12 mouse cellular contexts compared by ENCODE assay signal in the genomic region with DNA sequence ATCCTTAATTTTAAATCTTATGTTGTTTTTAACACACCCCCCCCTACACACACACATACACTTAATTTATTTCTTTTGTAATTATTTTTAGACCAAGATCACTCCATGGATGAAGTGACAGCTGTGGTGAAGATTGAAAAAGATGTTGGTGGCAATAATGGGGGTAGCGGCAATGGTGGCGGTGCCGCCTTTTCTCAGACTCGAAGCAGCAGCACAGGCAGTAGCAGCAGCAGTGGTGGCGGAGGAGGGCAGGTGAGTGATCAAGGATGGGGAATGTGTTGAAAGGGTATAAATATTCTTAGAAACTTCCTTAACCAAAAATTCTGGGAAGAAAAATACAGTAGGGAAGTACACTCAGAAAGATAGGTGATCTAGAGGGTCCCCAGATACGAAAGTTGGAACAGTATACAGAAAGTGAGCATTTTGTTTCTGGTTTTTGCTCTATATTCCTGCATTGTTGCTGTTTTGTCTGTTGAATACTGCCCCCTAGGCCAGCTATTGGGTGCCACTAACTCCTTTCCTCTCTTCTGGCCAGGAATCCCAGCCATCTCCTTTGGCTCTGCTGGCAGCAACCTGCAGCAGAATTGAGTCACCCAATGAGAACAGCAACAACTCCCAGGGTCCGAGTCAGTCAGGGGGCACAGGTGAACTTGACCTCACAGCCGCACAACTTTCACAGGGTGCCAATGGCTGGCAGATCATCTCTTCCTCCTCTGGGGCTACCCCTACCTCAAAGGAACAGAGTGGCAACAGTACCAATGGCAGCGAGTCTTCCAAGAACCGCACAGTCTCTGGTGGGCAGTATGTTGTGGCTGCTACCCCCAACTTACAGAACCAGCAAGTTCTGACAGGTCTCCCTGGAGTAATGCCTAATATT. TPM values are rescaled to one million over a fixed set of nuclear protein-coding genes. Genes with fewer than 3 reads are reported as not detected.
A peak's percentile ranks its signal among the peaks of the same experiment; 100 is the strongest.
DNase-seq lines count a peak whose midpoint lies in the region; ATAC-seq lines count a peak whose summit lies in the region.
"Had no signal": no experiment of that assay in that cellular context is flagged by ENCODE, and none has a peak within 500 bp of the region (broad histone marks: within the 10 kb centered on the region; RNA-seq: fewer than 3 reads in every experiment).

No protein-coding gene starts in this region.

- peaks cover 46% of the 10 kb centered on the region for H3K36me3 ChIP-seq in heart, embryonic 12.5 days
- peaks cover 53% of the 10 kb centered on the region for H3K36me3 ChIP-seq in midbrain, embryonic 13.5 days
- H3K36me3 ChIP-seq in midbrain, embryonic 11.5 days (ENCODE audit: control insufficient read depth, insufficient read depth, low read length), result peaks cover 40% of the 10 kb centered on the region
- peaks cover 23% of the 10 kb centered on the region for H3K36me3 ChIP-seq in hindbrain, embryonic 16.5 days (ENCODE audit: control insufficient read depth, insufficient read depth, low read length)
- peaks cover 33% of the 10 kb centered on the region for H3K36me3 ChIP-seq in neural tube, embryonic 15.5 days
- peaks cover 44% of the 10 kb centered on the region for H3K36me3 ChIP-seq in kidney, embryonic 16.5 days (ENCODE audit: insufficient read depth, low read length)

- H3K27ac ChIP-seq in heart, embryonic 12.5 days (ENCODE audit: poor library complexity, severe bottlenecking), result no peak overlapping the region
- H3K27ac ChIP-seq in midbrain, embryonic 13.5 days, result no peak overlapping the region
- H3K27ac ChIP-seq in midbrain, embryonic 11.5 days (ENCODE audit: low read depth, low read length), result no peak overlapping the region
- no peak overlapping the region for H3K27ac ChIP-seq in hindbrain, embryonic 16.5 days (ENCODE audit: low read depth, low read length)
- no peak overlapping the region; the same call in 1 of the 2 replicates for H3K27ac ChIP-seq in neural tube, embryonic 15.5 days (replicated peaks)
- H3K27ac ChIP-seq in kidney, embryonic 16.5 days (ENCODE audit: low read length), result no peak overlapping the region

- H3K4me1 ChIP-seq in heart, embryonic 12.5 days (replicated peaks), result peaks cover 37% of the 10 kb centered on the region
- H3K4me1 ChIP-seq in midbrain, embryonic 13.5 days (replicated peaks), result peaks cover 55% of the 10 kb centered on the region
- peaks cover 27% of the 10 kb centered on the region for H3K4me1 ChIP-seq in midbrain, embryonic 11.5 days (ENCODE audit: control insufficient read depth, insufficient read depth, low read length)
- H3K4me1 ChIP-seq in hindbrain, embryonic 16.5 days (ENCODE audit: control insufficient read depth, insufficient read depth, low read depth, low read length), result peaks cover 35% of the 10 kb centered on the region
- H3K4me1 ChIP-seq in neural tube, embryonic 15.5 days, result peaks cover 60% of the 10 kb centered on the region
- H3K4me1 ChIP-seq in kidney, embryonic 16.5 days (ENCODE audit: insufficient read depth, low read length), result peaks cover 46% of the 10 kb centered on the region

- H3K4me3 ChIP-seq in heart, embryonic 12.5 days, result no peak overlapping the region; the same call in 1 of the 2 replicates
- H3K4me3 ChIP-seq in midbrain, embryonic 13.5 days (replicated peaks), result peak overlapping the region; percentile 94
- no peak overlapping the region for H3K4me3 ChIP-seq in midbrain, embryonic 11.5 days (ENCODE audit: low read depth, low read length)
- no peak overlapping the region for H3K4me3 ChIP-seq in hindbrain, embryonic 16.5 days (ENCODE audit: low read length)
- no peak overlapping the region for H3K4me3 ChIP-seq in neural tube, embryonic 15.5 days (replicated peaks)
- no peak overlapping the region for H3K4me3 ChIP-seq in kidney, embryonic 16.5 days (ENCODE audit: low read length)

- 94% methylated on average over 10 of the region's 10 CpGs for WGBS in heart, embryonic 12.5 days
- WGBS in midbrain, embryonic 13.5 days, result 94% methylated on average over 10 of the region's 10 CpGs
- 92% methylated on average over 10 of the region's 10 CpGs for WGBS in midbrain, embryonic 11.5 days
- WGBS in hindbrain, embryonic 16.5 days, result 91% methylated on average over 10 of the region's 10 CpGs
- 93% methylated on average over 10 of the region's 10 CpGs for WGBS in neural tube, embryonic 15.5 days
- 93% methylated on average over 10 of the region's 10 CpGs for WGBS in kidney, embryonic 16.5 days

- ATAC-seq in heart, embryonic 12.5 days (ENCODE audit: insufficient number of reproducible peaks, low FRiP score), result no peak
- ATAC-seq in midbrain, embryonic 13.5 days, result no peak
- no peak for ATAC-seq in midbrain, embryonic 11.5 days (ENCODE audit: low FRiP score)
- no peak for ATAC-seq in hindbrain, embryonic 16.5 days
- ATAC-seq in neural tube, embryonic 15.5 days (ENCODE audit: low FRiP score), result no peak
- no peak for ATAC-seq in kidney, embryonic 16.5 days (ENCODE audit: low FRiP score, low TSS enrichment)

- 0 out of 2 replicates have a peak overlapping the region, but pooled peaks have one; percentile 28 for H3K9ac ChIP-seq in heart, embryonic 12.5 days
- H3K9ac ChIP-seq in midbrain, embryonic 13.5 days (replicated peaks), result no peak overlapping the region
- no peak overlapping the region for H3K9ac ChIP-seq in midbrain, embryonic 11.5 days (ENCODE audit: low read length)
- no peak overlapping the region for H3K9ac ChIP-seq in hindbrain, embryonic 16.5 days (ENCODE audit: low read depth, low read length)
- no peak overlapping the region for H3K9ac ChIP-seq in neural tube, embryonic 15.5 days (replicated peaks)
- no peak overlapping the region for H3K9ac ChIP-seq in kidney, embryonic 16.5 days (replicated peaks; ENCODE audit: low read length)

- H3K9me3 ChIP-seq in heart, embryonic 12.5 days (replicated peaks), result no peaks in the 10 kb centered on the region; the same call in 1 of the 2 replicates
- no peaks in the 10 kb centered on the region for H3K9me3 ChIP-seq in midbrain, embryonic 13.5 days
- H3K9me3 ChIP-seq in midbrain, embryonic 11.5 days (ENCODE audit: control insufficient read depth, low read length), result no peaks in the 10 kb centered on the region
- H3K9me3 ChIP-seq in hindbrain, embryonic 16.5 days (ENCODE audit: control insufficient read depth, low read length), result no peaks in the 10 kb centered on the region
- no peaks in the 10 kb centered on the region for H3K9me3 ChIP-seq in neural tube, embryonic 15.5 days (replicated peaks)
- no peaks in the 10 kb centered on the region for H3K9me3 ChIP-seq in kidney, embryonic 16.5 days (ENCODE audit: low read length)

- DNase-seq in heart, postnatal 36 days, result no peak
- no peak for DNase-seq in midbrain, embryonic 11.5 days (ENCODE audit: low spot score, missing footprints)
- no peak for DNase-seq in B cell, adult 2 months
- DNase-seq: adrenal gland, postnatal 14 days; cerebellum, postnatal 36 days had no signal

- intact Hi-C loops in heart, postnatal 36 days (cut with DNase I), result no loop called here

- H3K27me3 ChIP-seq in heart, embryonic 12.5 days (replicated peaks), result no peaks in the 10 kb centered on the region
- H3K27me3 ChIP-seq in midbrain, embryonic 13.5 days, result no peaks in the 10 kb centered on the region
- H3K27me3 ChIP-seq in midbrain, embryonic 11.5 days (ENCODE audit: control insufficient read depth, insufficient read depth, low read length), result no peaks in the 10 kb centered on the region
- H3K27me3 ChIP-seq in hindbrain, embryonic 16.5 days (replicated peaks; ENCODE audit: control insufficient read depth, insufficient read depth, low read length), result no peaks in the 10 kb centered on the region
- H3K27me3 ChIP-seq in neural tube, embryonic 15.5 days (replicated peaks), result no peaks in the 10 kb centered on the region
- H3K27me3 ChIP-seq in kidney, embryonic 16.5 days (ENCODE audit: insufficient read depth, low read length), result no peaks in the 10 kb centered on the region

- H3K4me2 ChIP-seq in heart, embryonic 12.5 days, result no peak overlapping the region
- H3K4me2 ChIP-seq in midbrain, embryonic 13.5 days (replicated peaks), result peak overlapping the region; percentile 62
- no peak overlapping the region for H3K4me2 ChIP-seq in midbrain, embryonic 11.5 days
- peak overlapping the region; percentile 59; the same call in 1 of the 2 replicates for H3K4me2 ChIP-seq in hindbrain, embryonic 16.5 days (ENCODE audit: low read length)
- peak overlapping the region; percentile 60; the same call in 1 of the 2 replicates for H3K4me2 ChIP-seq in neural tube, embryonic 15.5 days
- no peak overlapping the region for H3K4me2 ChIP-seq in kidney, embryonic 16.5 days (replicated peaks; ENCODE audit: low read depth, low read length)

RNA-seq across cellular contexts. Expression of a gene that starts 2.0 kb away (rescaled TPM):
- 6.9 and 7.3 TPM in 2 replicates for polyA plus RNA-seq in heart, embryonic 12.5 days (2016; fragmentation: Nextera tagmentation; extraction: Ambion mirVana)
- total RNA-seq in heart, postnatal 36 days (2021), result 10 to 100 TPM; 45.7 to 49.1 TPM
- 5.6 TPM in 2 replicates for polyA plus RNA-seq in midbrain, embryonic 13.5 days (2015; fragmentation: Nextera tagmentation; extraction: Ambion mirVana)
- polyA plus RNA-seq in midbrain, embryonic 11.5 days (2014; fragmentation: Nextera tagmentation; extraction: Ambion mirVana), result 11.2 and 11.7 TPM in 2 replicates
- polyA plus RNA-seq in hindbrain, embryonic 16.5 days (2015; fragmentation: Nextera tagmentation; extraction: Ambion mirVana), result 3.4 and 3.5 TPM in 2 replicates
- polyA plus RNA-seq in neural tube, embryonic 15.5 days (2015; fragmentation: Nextera tagmentation; extraction: Ambion mirVana), result 3.0 and 3.9 TPM in 2 replicates
- 10.6 and 11.3 TPM in 2 replicates for polyA plus RNA-seq in kidney, embryonic 16.5 days (2015; fragmentation: Nextera tagmentation; extraction: Ambion mirVana)

RNA-seq across cellular contexts. Expression of a gene that starts 37.2 kb away (rescaled TPM):
- polyA plus RNA-seq in heart, embryonic 12.5 days (2016; fragmentation: Nextera tagmentation; extraction: Ambion mirVana), result 0.38 and 0.71 TPM in 2 replicates
- under 1 TPM; 0.16 to 0.78 TPM for total RNA-seq in heart, postnatal 36 days (2021)
- 0.30 and 0.74 TPM in 2 replicates for polyA plus RNA-seq in midbrain, embryonic 13.5 days (2015; fragmentation: Nextera tagmentation; extraction: Ambion mirVana)
- polyA plus RNA-seq in midbrain, embryonic 11.5 days (2014; fragmentation: Nextera tagmentation; extraction: Ambion mirVana), result 0.37 TPM in 1 of 2 replicates, not detected in the other
- polyA plus RNA-seq in hindbrain, embryonic 16.5 days (2015; fragmentation: Nextera tagmentation; extraction: Ambion mirVana), result 0.10 and 0.30 TPM in 2 replicates
- 0.83 and 1.1 TPM in 2 replicates for polyA plus RNA-seq in neural tube, embryonic 15.5 days (2015; fragmentation: Nextera tagmentation; extraction: Ambion mirVana)
- 1.7 and 2.0 TPM in 2 replicates for polyA plus RNA-seq in kidney, embryonic 16.5 days (2015; fragmentation: Nextera tagmentation; extraction: Ambion mirVana)
- total RNA-seq: hematopoietic stem cell, adult 5-6 weeks; megakaryocyte-erythroid progenitor cell, adult 5-6 weeks had no signal

RNA-seq across cellular contexts. Expression of a gene that starts 40.9 kb away (rescaled TPM):
- 0.34 and 0.58 TPM in 2 replicates for polyA plus RNA-seq in heart, embryonic 12.5 days (2016; fragmentation: Nextera tagmentation; extraction: Ambion mirVana)
- total RNA-seq in heart, postnatal 36 days (2021), result not detected
- 0.14 and 0.28 TPM in 2 replicates for polyA plus RNA-seq in midbrain, embryonic 13.5 days (2015; fragmentation: Nextera tagmentation; extraction: Ambion mirVana)
- polyA plus RNA-seq in midbrain, embryonic 11.5 days (2014; fragmentation: Nextera tagmentation; extraction: Ambion mirVana), result 0.51 and 0.90 TPM in 2 replicates
- 0.46 and 1.0 TPM in 2 replicates for polyA plus RNA-seq in hindbrain, embryonic 16.5 days (2015; fragmentation: Nextera tagmentation; extraction: Ambion mirVana)
- 0.88 and 0.95 TPM in 2 replicates for polyA plus RNA-seq in neural tube, embryonic 15.5 days (2015; fragmentation: Nextera tagmentation; extraction: Ambion mirVana)
- 1.2 and 1.3 TPM in 2 replicates for polyA plus RNA-seq in kidney, embryonic 16.5 days (2015; fragmentation: Nextera tagmentation; extraction: Ambion mirVana)
- total RNA-seq: adrenal gland, postnatal 14 days; hematopoietic stem cell, adult 5-6 weeks; megakaryocyte-erythroid progenitor cell, adult 5-6 weeks had no signal

RNA-seq across cellular contexts. Expression of a gene that starts 50.9 kb away (rescaled TPM):
- 116 and 119 TPM in 2 replicates for polyA plus RNA-seq in heart, embryonic 12.5 days (2016; fragmentation: Nextera tagmentation; extraction: Ambion mirVana)
- total RNA-seq in heart, postnatal 36 days (2021), result 10 to 100 TPM; 19.4 to 26.1 TPM
- polyA plus RNA-seq in midbrain, embryonic 13.5 days (2015; fragmentation: Nextera tagmentation; extraction: Ambion mirVana), result 113 and 119 TPM in 2 replicates
- 92.7 and 110 TPM in 2 replicates for polyA plus RNA-seq in midbrain, embryonic 11.5 days (2014; fragmentation: Nextera tagmentation; extraction: Ambion mirVana)
- 83.3 and 98.7 TPM in 2 replicates for polyA plus RNA-seq in hindbrain, embryonic 16.5 days (2015; fragmentation: Nextera tagmentation; extraction: Ambion mirVana)
- 80.9 and 87.7 TPM in 2 replicates for polyA plus RNA-seq in neural tube, embryonic 15.5 days (2015; fragmentation: Nextera tagmentation; extraction: Ambion mirVana)
- 81.5 and 94.9 TPM in 2 replicates for polyA plus RNA-seq in kidney, embryonic 16.5 days (2015; fragmentation: Nextera tagmentation; extraction: Ambion mirVana)

RNA-seq across cellular contexts. Expression of a gene that starts 57.3 kb away (rescaled TPM):
- polyA plus RNA-seq in heart, embryonic 12.5 days (2016; fragmentation: Nextera tagmentation; extraction: Ambion mirVana), result 53.8 and 55.8 TPM in 2 replicates
- 10 to 100 TPM; 12.5 to 12.8 TPM for total RNA-seq in heart, postnatal 36 days (2021)
- polyA plus RNA-seq in midbrain, embryonic 13.5 days (2015; fragmentation: Nextera tagmentation; extraction: Ambion mirVana), result 41.4 and 44.1 TPM in 2 replicates
- 76.5 and 82.5 TPM in 2 replicates for polyA plus RNA-seq in midbrain, embryonic 11.5 days (2014; fragmentation: Nextera tagmentation; extraction: Ambion mirVana)
- polyA plus RNA-seq in hindbrain, embryonic 16.5 days (2015; fragmentation: Nextera tagmentation; extraction: Ambion mirVana), result 36.1 and 38.1 TPM in 2 replicates
- 30.4 and 49.7 TPM in 2 replicates for polyA plus RNA-seq in neural tube, embryonic 15.5 days (2015; fragmentation: Nextera tagmentation; extraction: Ambion mirVana)
- polyA plus RNA-seq in kidney, embryonic 16.5 days (2015; fragmentation: Nextera tagmentation; extraction: Ambion mirVana), result 89.2 and 91.7 TPM in 2 replicates

Comparison
In these comparisons a context has a peak if more than half of its experiments do, and no peak if none do; other contexts are left out.
1. H3K4me2 ChIP-seq: peak in midbrain, embryonic 13.5 days (single experiment), hindbrain, embryonic 16.5 days (single experiment) and neural tube, embryonic 15.5 days (single experiment); none in heart, embryonic 12.5 days (single experiment), midbrain, embryonic 11.5 days (single experiment) and kidney, embryonic 16.5 days (single experiment).